Mouse (Mus musculus): ENCODE measurements at regions not wholly inside any gene's neighbourhood (a gene's known extent, or its start where the extent isn't known, plus 50 kb on each side); places are given as distances from the start of the nearest gene placed in this dataset.

DNA sequence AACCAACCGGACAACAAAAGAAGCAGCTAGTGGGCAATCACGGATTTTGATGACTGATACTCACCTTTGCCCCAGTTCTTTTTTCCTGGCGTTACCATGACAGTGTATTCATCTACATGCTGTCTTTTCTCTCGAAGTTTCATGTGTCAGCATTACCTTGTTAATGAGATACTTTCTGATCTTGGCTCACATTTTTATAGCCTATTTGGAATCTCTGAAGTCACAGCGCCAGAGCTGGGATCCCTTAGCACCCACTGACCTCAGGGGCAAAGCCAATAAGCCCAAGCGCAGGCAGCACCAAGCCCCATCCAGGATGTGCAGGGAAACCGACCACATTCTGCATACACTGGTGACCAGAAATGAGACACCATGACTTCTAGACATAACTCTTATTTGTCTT is 54.6 kb upstream of the Fhl2 start:
- H3K9ac ChIP-seq (ENCODE audit: control insufficient read depth, low read depth, low read length, poor library complexity, severe bottlenecking) = no peak overlapping the region

DNA sequence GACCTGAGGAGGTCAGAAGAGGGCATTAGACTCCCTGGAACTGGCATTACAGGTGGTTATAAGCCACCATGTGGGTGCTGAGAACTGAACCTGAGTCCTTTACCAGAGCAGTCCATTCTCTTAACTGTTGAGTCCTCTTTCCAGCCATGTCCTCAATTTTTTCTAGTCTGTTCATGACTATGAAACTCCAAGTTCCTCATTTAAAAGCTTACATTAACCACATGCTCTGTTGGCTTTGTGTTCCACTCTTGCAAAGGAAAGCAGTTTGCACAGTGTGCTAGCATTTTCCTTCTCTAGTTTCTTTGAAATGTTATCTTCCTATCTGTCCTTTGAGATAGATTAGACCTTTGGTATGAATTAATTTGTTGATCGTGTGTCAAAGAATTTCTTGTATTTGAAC is 57.3 kb upstream of the Fhl2 start:
- H3K27me3 ChIP-seq (ENCODE audit: control insufficient read depth in 1 of 2, insufficient read depth in 2 of 2, low read length in 2 of 2) = no peaks in the 10 kb centered on the region; a peak in 2 of 4 replicates
- no peak overlapping the region for H3K27ac ChIP-seq (ENCODE audit: control insufficient read depth, low read depth, low read length)
- TF ChIP-seq NELFE (IDR thresholded peaks at IDR 0.05; ENCODE audit: low read depth, low read length) = no peak
- TF ChIP-seq MYB (IDR thresholded peaks at IDR 0.05; ENCODE audit: low read depth, low read length) = no peak
- no peak for TF ChIP-seq ZNF384 (IDR thresholded peaks at IDR 0.05; ENCODE audit: low read depth, low read length)
- TF ChIP-seq KAT2A (conservative IDR thresholded peaks at IDR 0.05; ENCODE audit: low read depth, low read length) = no peak
- no peak for TF ChIP-seq MYC (IDR thresholded peaks at IDR 0.05; ENCODE audit: low read depth, low read length)
- no peak for TF ChIP-seq TAL1 (IDR thresholded peaks at IDR 0.05; ENCODE audit: low read length)
- TF ChIP-seq TCF12 (IDR thresholded peaks at IDR 0.05; ENCODE audit: low read depth, low read length) = no peak
- no peak for TF ChIP-seq HCFC1 (IDR thresholded peaks at IDR 0.05; ENCODE audit: low read depth, low read length)
- no peak for TF ChIP-seq MAZ (IDR thresholded peaks at IDR 0.05; ENCODE audit: low read depth, low read length)
- no peak for TF ChIP-seq CHD1 (IDR thresholded peaks at IDR 0.05; ENCODE audit: low read depth, low read length)
- no peak for TF ChIP-seq E2F4 (IDR thresholded peaks at IDR 0.05; ENCODE audit: borderline replicate concordance, low read depth, low read length)
- TF ChIP-seq MAFK (IDR thresholded peaks at IDR 0.05; ENCODE audit: borderline replicate concordance, low read depth, low read length) = no peak
- no peak for TF ChIP-seq SMC3 (IDR thresholded peaks at IDR 0.05; ENCODE audit: low read depth, low read length)
- no peak for TF ChIP-seq SIN3A (IDR thresholded peaks at IDR 0.05; ENCODE audit: low read length)
- no peak overlapping the region for H3K4me3 ChIP-seq (ENCODE audit: control insufficient read depth in 1 of 2, insufficient read depth in 1 of 2, low read depth in 2 of 2, low read length in 2 of 2)
- H3K4me1 ChIP-seq (ENCODE audit: control insufficient read depth in 1 of 2, insufficient read depth in 2 of 2, low read length in 2 of 2) = no peaks in the 10 kb centered on the region
- DNase-seq (ENCODE audit: low read depth, low spot score) = no peak
- H3K9ac ChIP-seq (ENCODE audit: control insufficient read depth, low read depth, low read length, poor library complexity, severe bottlenecking) = no peak overlapping the region
- no peaks in the 10 kb centered on the region for H3K36me3 ChIP-seq (ENCODE audit: control insufficient read depth in 1 of 2, insufficient read depth in 2 of 2, low read length in 2 of 2)
- no peaks in the 10 kb centered on the region for H3K9me3 ChIP-seq (replicated peaks; ENCODE audit: insufficient read depth, low read length)
- no peaks in the 10 kb centered on the region for H3K79me2 ChIP-seq (ENCODE audit: control insufficient read depth, insufficient read depth, low read length, poor library complexity)

More for the DNA sequence above, 54.6 kb upstream of the Fhl2 start:
- Histone ChIP-seq H3K79me2 (ENCODE audit: control insufficient read depth, insufficient read depth, low read length, poor library complexity) (no peaks in the 10 kb centered on the region), H3K9me3 (replicated peaks; ENCODE audit: insufficient read depth, low read length) (no peaks in the 10 kb centered on the region), H3K4me3 (ENCODE audit: control insufficient read depth in 1 of 2, insufficient read depth in 1 of 2, low read depth in 2 of 2, low read length in 2 of 2) (no peak overlapping the region), H3K27ac (ENCODE audit: control insufficient read depth, low read depth, low read length) (no peak overlapping the region), H3K4me1 (ENCODE audit: control insufficient read depth in 1 of 2, insufficient read depth in 2 of 2, low read length in 2 of 2) (no peaks in the 10 kb centered on the region), H3K36me3 (ENCODE audit: control insufficient read depth in 1 of 2, insufficient read depth in 2 of 2, low read length in 2 of 2) (no peaks in the 10 kb centered on the region), H3K27me3 (ENCODE audit: control insufficient read depth in 1 of 2, insufficient read depth in 2 of 2, low read length in 2 of 2) (no peaks in the 10 kb centered on the region; a peak in 1 of 4 replicates)
- DNase-seq (ENCODE audit: low read depth, low spot score) = no peak
- no peak for TF ChIP-seq MAX (IDR thresholded peaks at IDR 0.05; ENCODE audit: low read length)
- no peak for TF ChIP-seq E2F4 (IDR thresholded peaks at IDR 0.05; ENCODE audit: borderline replicate concordance, low read depth, low read length)
- TF ChIP-seq CHD2 (IDR thresholded peaks at IDR 0.05; ENCODE audit: low read length) = no peak
- TF ChIP-seq TCF12 (IDR thresholded peaks at IDR 0.05; ENCODE audit: low read depth, low read length) = no peak
- no peak for TF ChIP-seq MYB (IDR thresholded peaks at IDR 0.05; ENCODE audit: low read depth, low read length)

DNA sequence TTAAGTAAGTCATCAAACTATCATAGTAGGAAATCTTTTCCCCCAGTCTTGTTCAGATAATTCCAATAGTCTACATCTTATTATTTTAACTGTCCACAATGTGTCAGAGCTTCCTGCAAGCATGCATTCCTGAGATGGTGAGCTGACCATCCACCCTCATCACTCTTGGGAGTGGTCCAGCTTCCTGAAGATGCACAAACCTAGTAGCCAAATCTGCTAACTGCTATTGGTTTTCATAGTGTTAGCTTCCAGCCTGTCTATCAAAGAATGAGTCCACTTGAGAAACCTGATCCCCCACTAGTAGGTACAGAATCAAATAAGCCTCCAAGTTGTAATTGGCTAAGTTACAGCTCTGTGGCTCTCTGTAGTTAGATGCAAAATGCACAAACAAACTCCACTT is 59.3 kb upstream of the Fhl2 start:
- no peaks in the 10 kb centered on the region for H3K79me2 ChIP-seq (ENCODE audit: control insufficient read depth, insufficient read depth, low read length, poor library complexity)
- no peak overlapping the region for H3K4me3 ChIP-seq (ENCODE audit: control insufficient read depth in 1 of 2, insufficient read depth in 1 of 2, low read depth in 2 of 2, low read length in 2 of 2)
- no peak for DNase-seq (ENCODE audit: low read depth, low spot score)
- H3K27ac ChIP-seq (ENCODE audit: control insufficient read depth, low read depth, low read length) = no peak overlapping the region
- H3K27me3 ChIP-seq (ENCODE audit: control insufficient read depth in 1 of 2, insufficient read depth in 2 of 2, low read length in 2 of 2) = no peaks in the 10 kb centered on the region; a peak in 2 of 4 replicates
- no peaks in the 10 kb centered on the region for H3K4me1 ChIP-seq (ENCODE audit: control insufficient read depth in 1 of 2, insufficient read depth in 2 of 2, low read length in 2 of 2)
- H3K9ac ChIP-seq (ENCODE audit: control insufficient read depth, low read depth, low read length, poor library complexity, severe bottlenecking) = no peak overlapping the region
- TF ChIP-seq HCFC1 (IDR thresholded peaks at IDR 0.05; ENCODE audit: low read depth, low read length) (no peak), KAT2A (conservative IDR thresholded peaks at IDR 0.05; ENCODE audit: low read depth, low read length) (no peak), POLR2A (IDR thresholded peaks at IDR 0.05; ENCODE audit: control insufficient read depth in 1 of 2, insufficient read depth in 1 of 2, low read depth in 1 of 2, low read length in 2 of 2, poor library complexity in 1 of 2) (no peak), MEF2A (IDR thresholded peaks at IDR 0.05; ENCODE audit: extremely low read depth, insufficient replicate concordance, low read depth, low read length, poor library complexity, severe bottlenecking) (no peak), CTCF (IDR thresholded peaks at IDR 0.05 in 2 of 3, conservative IDR thresholded peaks at IDR 0.05 in 1 of 3; ENCODE audit: control insufficient read depth in 1 of 3, insufficient read depth in 1 of 3, low read depth in 2 of 3, low read length in 3 of 3, poor library complexity in 1 of 3, severe bottlenecking in 1 of 3) (no peak), ZNF384 (IDR thresholded peaks at IDR 0.05; ENCODE audit: low read depth, low read length) (no peak), BHLHE40 (IDR thresholded peaks at IDR 0.05; ENCODE audit: borderline replicate concordance, low read depth, low read length) (no peak), MYB (IDR thresholded peaks at IDR 0.05; ENCODE audit: low read depth, low read length) (no peak), MXI1 (IDR thresholded peaks at IDR 0.05; ENCODE audit: low read depth, low read length) (no peak), POLR2AphosphoS5 (IDR thresholded peaks at IDR 0.05; ENCODE audit: borderline replicate concordance, low read depth, low read length) (no peak), TAL1 (IDR thresholded peaks at IDR 0.05; ENCODE audit: low read length) (no peak), TCF12 (IDR thresholded peaks at IDR 0.05; ENCODE audit: low read depth, low read length) (no peak)
- no peaks in the 10 kb centered on the region for H3K9me3 ChIP-seq (replicated peaks; ENCODE audit: insufficient read depth, low read length)
- no peaks in the 10 kb centered on the region for H3K36me3 ChIP-seq (ENCODE audit: control insufficient read depth in 1 of 2, insufficient read depth in 2 of 2, low read length in 2 of 2)
